Mouse (Mus musculus) myocyte (in vitro differentiated cells): Measurements from ENCODE around the gene Kcnk18.

ENCODE experiments used
- CEBPB ChIP-seq: IDR thresholded peaks from 2 replicates; pipeline ENCODE4 v1.6.1; 2011; ENCODE audit warnings: mild to moderate bottlenecking, moderate library complexity; ENCODE audit not compliant: poor library complexity, insufficient read depth, severe bottlenecking
- E2F4 ChIP-seq: IDR thresholded peaks from one replicate; pipeline ENCODE4 v1.6.1; 2011; ENCODE audit warnings: mild to moderate bottlenecking, control low read depth, moderate library complexity; ENCODE audit not compliant: insufficient read depth
- MAX ChIP-seq: IDR thresholded peaks from one replicate; pipeline ENCODE4 v1.6.1; 2011; ENCODE audit warnings: low read depth, mild to moderate bottlenecking, control low read depth
- MYOD1 ChIP-seq, 3 experiments: IDR thresholded peaks; one replicate each; pipeline ENCODE4 v1.6.1; 2011; ENCODE audit warnings: control low read depth in 2 of 3, low read depth in 2 of 3, mild to moderate bottlenecking in 2 of 3, moderate library complexity in 1 of 3; ENCODE audit not compliant: insufficient read length in 2 of 3, control insufficient read depth in 1 of 3
- MYOG ChIP-seq, 3 experiments: IDR thresholded peaks; one replicate each; pipeline ENCODE4 v1.6.1; 2011; ENCODE audit warnings: control low read depth in 2 of 3, low read depth in 2 of 3, mild to moderate bottlenecking in 2 of 3; ENCODE audit not compliant: insufficient read length in 2 of 3, control insufficient read depth in 1 of 3, insufficient read depth in 1 of 3
- POLR2A ChIP-seq: IDR thresholded peaks from one replicate; pipeline ENCODE4 v1.6.1; 2011; ENCODE audit warnings: low read depth, mild to moderate bottlenecking, control low read depth, moderate library complexity; ENCODE audit not compliant: insufficient read length
- POLR2AphosphoS2 ChIP-seq: IDR thresholded peaks from one replicate; pipeline ENCODE4 v1.6.1; 2011; ENCODE audit warnings: low read depth, control low read depth; ENCODE audit not compliant: insufficient read length
- REST ChIP-seq: IDR thresholded peaks from one replicate; pipeline ENCODE4 v1.6.1; 2011; ENCODE audit warnings: mild to moderate bottlenecking, control low read depth, moderate library complexity; ENCODE audit not compliant: insufficient read depth, insufficient read length
- SRF ChIP-seq: IDR thresholded peaks from one replicate; pipeline ENCODE4 v1.6.1; 2011; ENCODE audit warnings: low read depth; ENCODE audit not compliant: control insufficient read depth, insufficient read length
- TCF12 ChIP-seq: IDR thresholded peaks from one replicate; pipeline ENCODE4 v1.6.1; 2011; ENCODE audit warnings: mild to moderate bottlenecking, control low read depth; ENCODE audit not compliant: poor library complexity, insufficient read depth, severe bottlenecking
- TCF3 ChIP-seq: IDR thresholded peaks from one replicate; pipeline ENCODE4 v1.6.1; 2011; ENCODE audit warnings: low read depth, control low read depth; ENCODE audit not compliant: insufficient read length
- USF1 ChIP-seq: IDR thresholded peaks from one replicate; pipeline ENCODE4 v1.6.1; 2011; ENCODE audit warnings: low read depth, mild to moderate bottlenecking, control low read depth, moderate library complexity

GRCm38 (mm10) chr19:59216891-59217290 lies 2.1 kb upstream of the Kcnk18 start:
- TF ChIP-seq E2F4 (no peak), TCF3 (no peak), POLR2A (no peak), MYOD1 (IDR thresholded peaks at IDR 0.05; ENCODE audit: control insufficient read depth in 1 of 3, insufficient read length in 2 of 3, low read depth in 2 of 3) (no peak), USF1 (no peak), POLR2AphosphoS2 (no peak), MAX (no peak), CEBPB (no peak), REST (no peak), TCF12 (no peak), SRF (no peak), MYOG (IDR thresholded peaks at IDR 0.05; ENCODE audit: control insufficient read depth in 1 of 3, insufficient read depth in 1 of 3, insufficient read length in 2 of 3, low read depth in 2 of 3) (no peak)
